Mouse (Mus musculus) embryonic fibroblast, embryonic 13.5 days (primary cell): ENCODE results near the gene Rab6b.

Source experiments
- CTCF ChIP-seq: IDR thresholded peaks from 2 replicates; pipeline ENCODE4 v1.5.1; 2011; ENCODE audit warnings: mild to moderate bottlenecking, control low read depth, low read length, moderate library complexity, borderline replicate concordance; ENCODE audit not compliant: insufficient read depth
- POLR2A ChIP-seq: IDR thresholded peaks from 2 replicates; pipeline ENCODE4 v1.6.1; 2011; ENCODE audit warnings: low read depth, mild to moderate bottlenecking, control low read depth, low read length, moderate library complexity

GRCm38 (mm10) chr9:103149074-103149799 lies 37.6 kb downstream of the Rab6b start:
- TF ChIP-seq CTCF (no peak), POLR2A (no peak)
